Mouse (Mus musculus): ENCODE results near the gene D230025D16Rik. TPM values are rescaled to one million over a fixed set of nuclear protein-coding genes. Genes with fewer than 3 reads are reported as not detected.
"Not testable (repeated sequence)": the region's sequence is repeated elsewhere in the genome, so short reads cannot be mapped to it uniquely, and the experiment has no call there.

D230025D16Rik gene
- polyA plus RNA-seq, 1 experiment: 1.3 TPM

DNA sequence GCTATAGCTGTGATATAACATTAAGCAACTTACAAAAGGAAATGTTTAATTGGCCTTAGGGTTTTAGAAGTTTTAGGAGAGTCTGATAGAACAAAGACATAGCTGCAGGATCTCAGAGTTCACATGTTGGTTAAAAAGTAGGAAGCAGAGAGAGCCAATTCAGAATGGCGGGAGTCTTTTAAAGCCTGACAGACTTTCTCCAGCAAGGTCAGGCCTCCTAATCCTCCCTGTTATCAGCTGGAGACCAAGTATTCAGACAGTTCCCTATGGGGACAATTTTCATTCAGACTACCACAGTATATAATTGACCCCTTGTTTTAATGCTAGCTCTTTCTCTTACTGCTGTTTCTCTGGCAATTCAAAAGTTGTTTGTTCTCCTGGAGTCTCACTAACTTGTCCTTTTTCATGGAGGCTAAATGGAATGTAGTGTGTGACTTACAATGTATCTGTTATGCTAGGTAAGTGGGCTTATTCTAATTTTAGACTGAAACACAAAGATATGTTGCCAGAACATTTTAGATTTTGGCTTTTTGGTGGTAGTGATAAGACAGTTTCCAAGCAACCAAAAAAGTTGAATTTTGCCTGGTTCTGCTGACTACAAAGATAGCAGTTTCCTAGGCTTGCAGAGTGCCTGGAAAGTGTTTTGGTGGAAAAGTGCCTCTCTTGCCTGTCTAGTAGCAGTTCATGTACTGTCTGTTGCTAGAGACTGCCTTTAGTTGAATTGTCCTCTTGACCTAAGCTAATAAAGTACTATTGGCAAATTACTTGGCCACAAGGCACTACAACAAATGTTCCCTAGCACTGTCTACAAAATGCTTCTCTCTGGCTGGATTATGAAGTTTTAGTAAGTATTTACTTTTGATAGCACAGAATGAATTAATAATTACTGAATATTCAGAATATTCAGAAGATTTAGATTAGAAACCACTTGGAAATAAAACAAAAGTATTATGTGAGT lies 15.5 kb upstream of the D230025D16Rik start:
- no peaks in the 10 kb centered on the region for H3K9me3 ChIP-seq (ENCODE audit: control insufficient read depth, low read length)
- H3K27me3 ChIP-seq (ENCODE audit: control insufficient read depth): no peaks in the 10 kb centered on the region

DNA sequence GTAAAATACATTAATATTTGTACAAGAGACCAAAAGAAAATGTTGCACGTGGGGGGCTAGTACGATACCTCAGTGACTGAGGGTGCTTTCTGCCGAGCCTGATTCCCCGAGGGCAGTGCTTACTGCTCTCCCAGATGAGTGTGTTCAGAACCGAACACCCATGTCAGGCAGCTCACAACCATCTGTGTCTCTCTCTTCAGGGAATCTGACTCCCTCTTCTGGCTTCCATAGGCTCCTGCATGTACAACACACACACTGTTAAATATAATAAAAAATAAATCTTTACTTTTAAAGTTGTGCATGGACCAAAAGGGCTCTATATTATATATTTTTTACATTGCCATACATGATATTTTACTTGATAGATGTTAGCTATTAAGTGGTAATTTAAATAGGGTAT lies 10.8 kb upstream of the D230025D16Rik start:
- H3K4me3 ChIP-seq (replicated peaks): no peak overlapping the region
- TF ChIP-seq GATA1 (IDR thresholded peaks at IDR 0.05; ENCODE audit: low read length) (no peak), TAL1 (IDR thresholded peaks at IDR 0.05; ENCODE audit: low read length) (no peak)
- no peaks in the 10 kb centered on the region for H3K9me3 ChIP-seq (ENCODE audit: control insufficient read depth, low read length)
- H3K36me3 ChIP-seq (ENCODE audit: control insufficient read depth): no peaks in the 10 kb centered on the region; the same call in 1 of the 2 replicates
- H3K27me3 ChIP-seq (ENCODE audit: control insufficient read depth): no peaks in the 10 kb centered on the region
- peaks cover 7% of the 10 kb centered on the region for H3K4me1 ChIP-seq (ENCODE audit: control insufficient read depth)

More for the DNA sequence above, 15.5 kb upstream of the D230025D16Rik start:
- TF ChIP-seq GATA1 (IDR thresholded peaks at IDR 0.05; ENCODE audit: low read length) (no peak), TAL1 (IDR thresholded peaks at IDR 0.05; ENCODE audit: low read length) (no peak)
- Histone ChIP-seq H3K36me3 (ENCODE audit: control insufficient read depth) (no peaks in the 10 kb centered on the region), H3K4me1 (ENCODE audit: control insufficient read depth) (peaks cover 9% of the 10 kb centered on the region), H3K4me3 (replicated peaks) (no peak overlapping the region)

DNA sequence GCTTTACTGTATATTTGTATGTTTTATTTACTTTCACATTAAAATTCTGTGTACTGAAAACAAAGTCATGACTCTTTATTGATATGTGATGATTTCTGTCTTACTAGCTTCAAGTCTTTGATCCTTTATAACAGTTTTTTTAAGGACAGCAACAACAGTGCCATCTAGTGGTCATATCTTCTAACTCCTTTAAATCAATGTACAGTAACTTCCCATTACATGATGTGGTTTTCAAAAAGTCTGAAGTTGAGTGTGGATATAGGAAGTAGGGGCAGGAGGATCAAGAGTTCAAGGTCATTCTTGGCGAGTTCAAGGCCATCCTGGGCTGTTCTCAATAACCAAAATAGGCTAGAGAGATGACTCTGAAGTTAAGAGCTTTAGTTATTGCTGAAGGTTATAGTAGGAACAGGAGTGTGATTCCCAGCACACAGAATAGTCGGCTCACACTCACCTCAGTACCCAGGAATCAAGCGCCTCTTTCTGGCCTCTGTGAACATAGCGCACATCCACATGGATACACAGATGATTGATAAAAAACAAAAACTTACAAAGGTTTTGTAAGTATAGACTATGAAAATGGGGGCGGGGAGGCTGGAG lies 6.9 kb upstream of the D230025D16Rik start:
- no peaks in the 10 kb centered on the region; the same call in 1 of the 2 replicates for H3K36me3 ChIP-seq (ENCODE audit: control insufficient read depth)
- no peaks in the 10 kb centered on the region for H3K9me3 ChIP-seq (ENCODE audit: control insufficient read depth, low read length)
- no peak for TF ChIP-seq TAL1 (IDR thresholded peaks at IDR 0.05; ENCODE audit: low read length)
- TF ChIP-seq GATA1 (IDR thresholded peaks at IDR 0.05; ENCODE audit: low read length): no peak
- no peak overlapping the region for H3K4me3 ChIP-seq (replicated peaks)
- no peaks in the 10 kb centered on the region for H3K27me3 ChIP-seq (ENCODE audit: control insufficient read depth)
- H3K4me1 ChIP-seq (ENCODE audit: control insufficient read depth): no peaks in the 10 kb centered on the region

DNA sequence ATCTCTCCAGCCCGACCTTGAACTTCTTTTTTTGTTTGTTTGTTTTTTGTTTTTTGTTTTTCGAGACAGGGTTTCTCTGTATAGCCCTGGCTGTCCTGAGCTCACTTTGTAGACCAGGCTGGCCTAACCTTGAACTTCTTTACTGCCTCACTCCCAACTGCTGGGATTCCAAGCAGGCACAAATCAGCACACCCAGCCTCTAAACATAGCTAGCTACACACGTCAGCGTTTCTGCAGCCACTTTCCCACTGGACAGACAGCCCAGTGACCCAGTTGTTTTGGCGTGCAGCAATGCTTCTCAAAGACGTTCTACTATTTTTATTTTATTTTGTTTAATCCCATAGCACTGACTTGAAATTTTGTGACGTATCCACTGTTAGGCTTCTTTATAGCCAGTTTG lies 1.1 kb upstream of the D230025D16Rik start:
- no peak for TF ChIP-seq TAL1 (IDR thresholded peaks at IDR 0.05; ENCODE audit: low read length)
- no peak for TF ChIP-seq GATA1 (IDR thresholded peaks at IDR 0.05; ENCODE audit: low read length)
- no peak overlapping the region for H3K4me3 ChIP-seq (replicated peaks)
- H3K9me3 ChIP-seq (ENCODE audit: control insufficient read depth, low read length): no peaks in the 10 kb centered on the region
- H3K4me1 ChIP-seq (ENCODE audit: control insufficient read depth): peaks cover 35% of the 10 kb centered on the region
- H3K27me3 ChIP-seq (ENCODE audit: control insufficient read depth): no peaks in the 10 kb centered on the region
- H3K36me3 ChIP-seq (ENCODE audit: control insufficient read depth): peaks cover 16% of the 10 kb centered on the region

- Histone ChIP-seq H3K4me1 (ENCODE audit: control insufficient read depth) (peaks cover 41% of the 10 kb centered on the region), H3K36me3 (ENCODE audit: control insufficient read depth) (peaks cover 30% of the 10 kb centered on the region), H3K27me3 (ENCODE audit: control insufficient read depth) (no peaks in the 10 kb centered on the region), H3K4me3 (replicated peaks) (peak overlapping the region; percentile 67), H3K9me3 (ENCODE audit: control insufficient read depth, low read length) (no peaks in the 10 kb centered on the region)
- no peak for TF ChIP-seq GATA1 (IDR thresholded peaks at IDR 0.05; ENCODE audit: low read length)
- no peak for TF ChIP-seq TAL1 (IDR thresholded peaks at IDR 0.05; ENCODE audit: low read length)
Measured at GRCm38 (mm10) chr8:105225272-105225593, 288 bp downstream of the D230025D16Rik start.

DNA sequence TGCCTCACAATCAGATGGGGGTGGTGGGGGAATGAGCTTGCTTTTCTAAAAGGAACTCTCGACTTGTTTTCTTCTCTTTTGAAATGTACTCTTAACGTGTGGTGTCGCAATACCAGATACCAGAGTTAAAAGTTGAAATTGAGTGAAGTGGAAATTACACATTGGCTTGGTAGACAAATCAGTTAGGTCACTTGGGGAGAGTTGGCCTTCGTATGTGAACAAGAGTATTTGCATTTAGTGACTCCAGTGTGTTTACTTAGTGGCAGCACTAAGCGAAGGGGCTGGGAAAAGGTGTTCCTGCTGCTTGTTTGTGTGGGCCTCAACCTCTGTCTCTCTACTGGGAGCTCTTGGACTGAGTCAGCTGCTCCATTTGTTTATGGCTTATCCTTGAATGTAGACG lies 972 bp downstream of the D230025D16Rik start:
- TF ChIP-seq TAL1 (IDR thresholded peaks at IDR 0.05; ENCODE audit: low read length) (no peak), GATA1 (IDR thresholded peaks at IDR 0.05; ENCODE audit: low read length) (no peak)
- no peaks in the 10 kb centered on the region for H3K9me3 ChIP-seq (ENCODE audit: control insufficient read depth, low read length)
- peak overlapping the region; percentile 67 for H3K4me3 ChIP-seq (replicated peaks)
- peaks cover 35% of the 10 kb centered on the region for H3K36me3 ChIP-seq (ENCODE audit: control insufficient read depth)
- peaks cover 46% of the 10 kb centered on the region for H3K4me1 ChIP-seq (ENCODE audit: control insufficient read depth)
- no peaks in the 10 kb centered on the region for H3K27me3 ChIP-seq (ENCODE audit: control insufficient read depth)

DNA sequence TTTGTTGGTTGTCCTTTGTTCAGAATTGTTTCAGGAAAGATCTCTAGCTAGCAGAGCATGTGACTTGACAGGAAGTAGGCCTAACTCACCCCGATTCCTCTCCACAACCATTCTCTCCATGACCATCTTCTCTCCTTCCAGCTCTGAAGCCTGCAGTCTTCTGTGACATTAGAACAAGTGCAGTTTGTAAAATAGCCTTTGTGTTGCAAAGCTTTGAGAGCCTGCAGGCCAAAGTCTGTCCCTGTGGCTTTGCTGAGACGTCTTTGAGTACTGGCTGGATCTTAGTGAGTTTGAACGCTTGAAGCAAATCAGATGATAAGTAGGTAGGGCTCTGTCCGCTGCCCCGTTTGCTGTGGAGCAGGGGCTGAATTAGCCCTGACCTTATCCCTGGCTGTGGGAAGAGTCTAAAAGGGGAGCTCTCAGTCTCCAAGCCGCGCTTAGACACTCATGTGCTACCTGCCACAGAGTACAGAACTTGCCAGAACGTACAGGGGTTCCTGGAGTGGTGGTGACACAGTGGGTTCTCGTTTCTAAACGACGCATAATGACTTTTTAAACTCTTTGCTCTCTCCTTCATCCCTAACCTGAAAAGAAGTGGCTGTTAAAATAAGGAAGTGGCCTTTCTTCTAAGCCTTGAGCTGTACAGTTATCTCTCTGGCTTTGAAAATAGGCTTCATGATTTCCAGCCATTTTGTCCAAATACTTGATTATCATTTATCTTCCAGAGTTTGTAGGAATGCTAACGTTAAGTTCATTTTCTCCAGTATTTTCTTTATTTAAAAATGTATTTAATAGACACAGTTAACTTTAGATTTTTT lies 6.8 kb downstream of the D230025D16Rik start:
- no peak for TF ChIP-seq GATA1 (IDR thresholded peaks at IDR 0.05; ENCODE audit: low read length)
- no peak for TF ChIP-seq TAL1 (IDR thresholded peaks at IDR 0.05; ENCODE audit: low read length)
- Histone ChIP-seq H3K27me3 (ENCODE audit: control insufficient read depth) (no peaks in the 10 kb centered on the region), H3K4me3 (replicated peaks) (no peak overlapping the region), H3K9me3 (ENCODE audit: control insufficient read depth, low read length) (no peaks in the 10 kb centered on the region), H3K4me1 (ENCODE audit: control insufficient read depth) (peaks cover 60% of the 10 kb centered on the region), H3K36me3 (ENCODE audit: control insufficient read depth) (peaks cover 85% of the 10 kb centered on the region)

DNA sequence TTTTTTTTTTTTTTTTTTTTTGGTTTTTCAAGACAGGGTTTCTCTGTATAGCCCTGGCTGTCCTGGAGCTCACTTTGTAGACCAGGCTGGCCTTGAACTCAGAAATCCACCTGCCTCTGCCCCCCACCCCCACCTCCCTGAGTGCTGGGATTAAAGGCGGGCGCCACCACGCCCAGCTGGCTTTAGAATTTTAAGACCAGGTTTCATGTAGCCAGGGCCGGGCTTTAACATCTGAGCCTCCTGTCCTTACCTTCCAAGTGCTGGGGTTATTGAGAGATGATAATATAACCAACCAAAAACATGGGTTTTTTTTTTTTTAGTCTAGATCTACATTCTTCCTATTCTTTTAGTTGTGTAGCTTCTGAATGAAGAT lies 7.4 kb downstream of the D230025D16Rik start:
- peaks cover 86% of the 10 kb centered on the region for H3K36me3 ChIP-seq (ENCODE audit: control insufficient read depth)
- not testable (repeated sequence) for H3K27me3 ChIP-seq (ENCODE audit: control insufficient read depth); H3K4me3 ChIP-seq (replicated peaks); H3K9me3 ChIP-seq (ENCODE audit: control insufficient read depth, low read length)
- peaks cover 54% of the 10 kb centered on the region for H3K4me1 ChIP-seq (ENCODE audit: control insufficient read depth)

All from erythroblast, embryonic 14.5 days (primary cell).